Mouse (Mus musculus): ENCODE results near the gene Jarid2. TPM values are rescaled to one million over a fixed set of nuclear protein-coding genes. Genes with fewer than 3 reads are reported as not detected.

Gene Jarid2
- total RNA-seq, 2 experiments from 2014 or later, result 49.5 to 65.3 TPM

- intact Hi-C loops (cut with DNase I), result no loop called here
Measured at GRCm38 (mm10) chr13:44772816-44773215, 43.5 kb downstream of the Jarid2 start.

GRCm38 (mm10) chr13:44774351-44774750, 45.1 kb downstream of the Jarid2 start:
- DNase-seq, result no peak
- intact Hi-C loops (cut with DNase I), result no loop called here

More at GRCm38 (mm10) chr13:44772816-44773215, 43.5 kb downstream of the Jarid2 start:
- no peak for DNase-seq

GRCm38 (mm10) chr13:44775396-44775795, 46.1 kb downstream of the Jarid2 start:
- intact Hi-C loops (cut with DNase I), result no loop called here

GRCm38 (mm10) chr13:44780506-44780905, 51.2 kb downstream of the Jarid2 start:
- intact Hi-C loops (cut with DNase I), result no loop called here
- DNase-seq, result no peak

More at GRCm38 (mm10) chr13:44775396-44775795, 46.1 kb downstream of the Jarid2 start:
- no peak for DNase-seq

GRCm38 (mm10) chr13:44781126-44781525, 51.9 kb downstream of the Jarid2 start:
- intact Hi-C loops (cut with DNase I), result no loop called here
- no peak for DNase-seq

GRCm38 (mm10) chr13:44784551-44784950, 55.3 kb downstream of the Jarid2 start:
- DNase-seq, result no peak
- intact Hi-C loops (cut with DNase I), result no loop called here

GRCm38 (mm10) chr13:44786291-44786690, 57.0 kb downstream of the Jarid2 start:
- intact Hi-C loops (cut with DNase I), result loop anchor here (2.0 to 5.0 kb wide), 2 partner anchors 51 to 924 kb away; no protein-coding TSS in a partner anchor
- DNase-seq, result peak; percentile 52 to 61

- intact Hi-C loops (cut with DNase I), result loop anchor here (5.0 kb wide), 1 partner anchor 926 kb away; no protein-coding TSS in a partner anchor
- DNase-seq, result no peak
Measured at GRCm38 (mm10) chr13:44788352-44789125, 59.3 kb downstream of the Jarid2 start.

- DNase-seq, result no peak
- intact Hi-C loops (cut with DNase I), result loop anchor here (5.0 kb wide), 1 partner anchor 928 kb away; no protein-coding TSS in a partner anchor
Measured at GRCm38 (mm10) chr13:44789982-44790381, 60.7 kb downstream of the Jarid2 start.

GRCm38 (mm10) chr13:44792361-44792892, 63.2 kb downstream of the Jarid2 start:
- intact Hi-C loops (cut with DNase I), result no loop called here
- DNase-seq, result no peak

GRCm38 (mm10) chr13:44795891-44796290, 66.6 kb downstream of the Jarid2 start:
- intact Hi-C loops (cut with DNase I), result no loop called here
- no peak for DNase-seq

GRCm38 (mm10) chr13:44796775-44797174, 67.5 kb downstream of the Jarid2 start:
- peak; percentile 41 to 51 for DNase-seq

GRCm38 (mm10) chr13:44798280-44798679, 69.0 kb downstream of the Jarid2 start:
- DNase-seq, result no peak
- intact Hi-C loops (cut with DNase I), result no loop called here

More at GRCm38 (mm10) chr13:44796775-44797174, 67.5 kb downstream of the Jarid2 start:
- intact Hi-C loops (cut with DNase I), result no loop called here

- DNase-seq, result no peak
- intact Hi-C loops (cut with DNase I), result no loop called here
Measured at GRCm38 (mm10) chr13:44799166-44799565, 69.9 kb downstream of the Jarid2 start.

GRCm38 (mm10) chr13:44800059-44800458, 70.8 kb downstream of the Jarid2 start:
- intact Hi-C loops (cut with DNase I), result no loop called here
- peak; percentile 25 for DNase-seq

- intact Hi-C loops (cut with DNase I), result loop anchor here (5.0 kb wide), 1 partner anchor 147 kb away; no protein-coding TSS in a partner anchor
- peak; percentile 56 to 74 for DNase-seq
Measured at GRCm38 (mm10) chr13:44804876-44805275, 75.6 kb downstream of the Jarid2 start.

- intact Hi-C loops (cut with DNase I), result loop anchor here (5.0 kb wide), 1 partner anchor 144 kb away; no protein-coding TSS in a partner anchor
- no peak for DNase-seq
Measured at GRCm38 (mm10) chr13:44808307-44808706, 79.0 kb downstream of the Jarid2 start.

GRCm38 (mm10) chr13:44811021-44811420, 81.7 kb downstream of the Jarid2 start:
- no peak for DNase-seq
- intact Hi-C loops (cut with DNase I), result no loop called here

- intact Hi-C loops (cut with DNase I), result no loop called here
- DNase-seq, result no peak
Measured at GRCm38 (mm10) chr13:44811601-44812000, 82.3 kb downstream of the Jarid2 start.

- intact Hi-C loops (cut with DNase I), result no loop called here
- no peak for DNase-seq
Measured at GRCm38 (mm10) chr13:44812381-44812780, 83.1 kb downstream of the Jarid2 start.

GRCm38 (mm10) chr13:44819400-44819799, 90.1 kb downstream of the Jarid2 start:
- intact Hi-C loops (cut with DNase I), result no loop called here
- DNase-seq, result peak; percentile 78 to 80

- DNase-seq, result no peak
- intact Hi-C loops (cut with DNase I), result no loop called here
Measured at GRCm38 (mm10) chr13:44822578-44822977, 93.3 kb downstream of the Jarid2 start.
